Mouse (Mus musculus) ES-E14 (cell line): ENCODE measurements around the gene Lonrf2. TPM values are rescaled to one million over a fixed set of nuclear protein-coding genes. Genes with fewer than 3 reads are reported as not detected.
A peak's percentile ranks its signal among the peaks of the same experiment; 100 is the strongest.

Experiments used
- DNase-seq: peaks from one replicate; pipeline ENCODE4 v3.0.0-alpha.2; 2013; ENCODE audit warnings: low read depth, low spot score
- H3K27ac ChIP-seq: 2 replicates; pipeline ENCODE4 v1.5.1; 2012; ENCODE audit warnings: low read depth, mild to moderate bottlenecking, low read length, moderate library complexity, mixed read lengths; ENCODE audit not compliant: poor library complexity, insufficient read depth, severe bottlenecking
- H3K36me3 ChIP-seq: 2 replicates; pipeline ENCODE4 v1.6.1; 2012; ENCODE audit warnings: mild to moderate bottlenecking, low read length, moderate library complexity, mixed read lengths; ENCODE audit not compliant: control insufficient read depth, poor library complexity, insufficient read depth, severe bottlenecking
- H3K4me1 ChIP-seq, 2 experiments: fragments of 150-350 bp in 1 of 2; sonication (generic) in 1 of 2; 2 replicates each; pipeline ENCODE4 v1.6.1; 2012; ENCODE audit warnings: low read length in 2 of 2, mild to moderate bottlenecking in 1 of 2, mixed read lengths in 1 of 2; ENCODE audit not compliant: control insufficient read depth in 2 of 2, insufficient read depth in 2 of 2, poor library complexity in 1 of 2
- H3K4me3 ChIP-seq, 2 experiments: fragments of 150-350 bp in 1 of 2; sonication (generic) in 1 of 2; 2 replicates each; pipeline ENCODE4 v1.5.1; 2012; ENCODE audit warnings: low read length in 2 of 2, low read depth in 1 of 2, mild to moderate bottlenecking in 1 of 2, mixed read lengths in 1 of 2; ENCODE audit not compliant: insufficient read depth in 1 of 2, poor library complexity in 1 of 2, severe bottlenecking in 1 of 2
- H3K9ac ChIP-seq: 2 replicates; pipeline ENCODE4 v1.6.1; 2012; ENCODE audit warnings: low read depth, mild to moderate bottlenecking, low read length, mixed read lengths; ENCODE audit not compliant: poor library complexity, insufficient read depth, severe bottlenecking
- H3K9me3 ChIP-seq: fragments of 150-350 bp; sonication (generic); 2 replicates; pipeline ENCODE4 v1.6.1; 2012; ENCODE audit warnings: low read depth, mild to moderate bottlenecking, low read length; ENCODE audit not compliant: control insufficient read depth, insufficient read depth
- CHD2 ChIP-seq: IDR thresholded peaks from 2 replicates; pipeline ENCODE4 v1.6.1; 2014; ENCODE audit warnings: mild to moderate bottlenecking, low read depth, low read length, inconsistent platforms
- HCFC1 ChIP-seq: IDR thresholded peaks from 2 replicates; pipeline ENCODE4 v1.6.1; 2012; ENCODE audit warnings: low read length, inconsistent platforms, borderline replicate concordance; ENCODE audit not compliant: insufficient read depth
- MAFK ChIP-seq: IDR thresholded peaks from 2 replicates; pipeline ENCODE4 v1.6.1; 2014; ENCODE audit warnings: mild to moderate bottlenecking, low read depth, low read length, inconsistent platforms; ENCODE audit not compliant: insufficient read depth
- ZC3H11A ChIP-seq: IDR thresholded peaks from 2 replicates; pipeline ENCODE4 v1.6.1; 2012; ENCODE audit warnings: low read depth, mild to moderate bottlenecking, inconsistent platforms, low read length, borderline replicate concordance
- ZNF384 ChIP-seq: IDR thresholded peaks from 2 replicates; pipeline ENCODE4 v1.6.1; 2012; ENCODE audit warnings: low read depth, low read length, inconsistent platforms
- in situ Hi-C, 2 experiments: fragments of 600-800 bp; cut with MboI; formaldehyde crosslinking; loops; one replicate each; pipeline ENCODE4 v1.15.1; 2025; ENCODE audit warnings: low sequenced_read_pairs in 2 of 2, inconsistent platforms in 1 of 2; ENCODE audit not compliant: unreplicated experiment in 2 of 2
- total RNA-seq: library from RNA; depleted of rRNA; stranded (reverse); fragments of 300-350 nt; gene quantifications from 2 replicates; pipeline ENCODE4 v1.2.3, GENCODE M21; 2012

The Lonrf2 gene
- total RNA-seq, 1 experiment: 1.5 TPM

DNA sequence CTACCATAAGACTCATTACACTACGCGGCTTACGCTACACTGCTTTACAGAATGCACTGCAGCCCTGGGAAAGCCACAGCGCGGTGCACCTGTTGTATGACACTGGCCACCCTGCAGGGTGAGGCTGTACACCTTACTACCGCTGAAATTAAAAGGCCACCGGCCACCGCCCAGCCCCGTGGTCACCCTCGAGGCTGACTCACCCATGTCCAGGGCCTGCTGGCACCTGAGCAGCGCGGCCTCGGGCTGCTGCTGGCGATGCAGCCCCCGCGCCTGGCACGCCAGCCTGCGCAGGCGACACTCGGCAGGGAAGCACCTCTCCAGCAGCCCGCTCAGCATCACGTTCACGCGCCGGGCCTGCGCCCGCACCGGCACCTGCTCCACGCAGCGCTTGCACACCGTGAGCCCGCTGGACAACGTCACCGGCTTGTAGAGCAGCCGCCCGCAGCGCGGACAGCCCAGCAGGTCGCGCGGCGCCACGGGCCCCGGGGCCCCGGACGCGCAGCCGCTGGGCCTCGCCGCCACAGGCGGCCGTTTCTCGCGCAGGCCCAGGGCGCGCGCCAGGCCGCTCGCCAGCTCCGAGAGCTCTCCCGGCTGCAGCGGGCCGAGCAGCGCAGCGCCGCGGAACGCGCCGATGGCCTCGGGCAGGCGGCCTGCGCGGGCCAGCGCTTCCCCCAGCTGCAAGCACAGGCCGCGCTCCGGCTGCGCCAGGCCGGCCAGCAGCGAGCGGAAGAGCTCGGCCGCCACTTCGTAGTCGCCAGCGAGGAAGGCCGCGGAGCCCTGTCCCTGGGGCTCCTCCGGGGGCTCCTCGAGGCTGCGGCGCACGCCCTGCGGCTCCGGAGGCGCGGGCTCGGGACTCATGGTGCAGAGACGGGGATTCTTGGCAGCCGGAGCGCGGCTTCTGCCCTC is 689 bp downstream of the Lonrf2 start:
- Histone ChIP-seq H3K9me3 (no peaks in the 10 kb centered on the region), H3K27ac (no peak overlapping the region), H3K36me3 (no peaks in the 10 kb centered on the region), H3K9ac (peak overlapping the region; percentile 61), H3K4me1 (peaks cover 0 to 3% of the 10 kb centered on the region in 2 experiments; a peak in 2 of 4 replicates), H3K4me3 (peak overlapping the region; percentile 68 to 77)
- in situ Hi-C loops: no loop called here
- no peak for DNase-seq
- TF ChIP-seq MAFK: no peak
- no peak for TF ChIP-seq HCFC1

GRCm38 (mm10) chr1:38834899-38835298 is 1.6 kb downstream of the Lonrf2 start:
- H3K4me1 ChIP-seq: peaks cover 0 to 3% of the 10 kb centered on the region in 2 experiments; a peak in 2 of 4 replicates
- peak; percentile 35; the same call in 1 of the 2 replicates for TF ChIP-seq ZC3H11A
- TF ChIP-seq CHD2: no peak
- no peak overlapping the region for H3K9ac ChIP-seq
- H3K9me3 ChIP-seq: no peaks in the 10 kb centered on the region
- DNase-seq: peak; percentile 50
- H3K36me3 ChIP-seq: no peaks in the 10 kb centered on the region
- in situ Hi-C loops: no loop called here
- no peak overlapping the region for H3K27ac ChIP-seq
- no peak overlapping the region for H3K4me3 ChIP-seq

DNA sequence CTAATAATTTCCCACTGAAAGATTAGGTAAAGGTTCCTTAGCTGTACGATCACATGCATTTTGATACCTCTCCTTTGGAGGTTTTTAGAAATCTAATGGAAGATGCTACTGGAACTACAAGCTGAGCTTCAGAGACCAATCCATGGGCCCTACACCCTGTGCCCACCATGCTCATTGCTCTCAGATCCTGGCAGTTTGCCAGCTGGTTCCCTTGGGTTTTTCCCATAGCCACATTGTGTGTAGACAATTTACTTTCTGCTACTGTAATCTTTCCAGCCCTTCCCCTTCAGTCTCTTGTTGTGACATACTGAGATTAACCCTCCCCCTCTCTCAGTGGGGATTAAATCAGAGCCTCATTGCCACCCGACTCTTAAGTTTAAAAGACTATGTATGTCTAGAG is 11.6 kb downstream of the Lonrf2 start:
- no peak for DNase-seq
- no peaks in the 10 kb centered on the region for H3K9me3 ChIP-seq
- H3K9ac ChIP-seq: no peak overlapping the region
- in situ Hi-C loops: no loop called here
- no peaks in the 10 kb centered on the region for H3K36me3 ChIP-seq
- TF ChIP-seq ZC3H11A (no peak), ZNF384 (no peak), HCFC1 (no peak), CHD2 (no peak)
- no peak overlapping the region for H3K27ac ChIP-seq
- no peak overlapping the region for H3K4me3 ChIP-seq
- H3K4me1 ChIP-seq: peaks cover 0 to 10% of the 10 kb centered on the region in 2 experiments; a peak in 1 of 4 replicates

- DNase-seq: peak; percentile 83
- H3K9ac ChIP-seq: no peak overlapping the region
- in situ Hi-C loops: no loop called here
- no peak overlapping the region; the same call in 1 of the 2 replicates for H3K27ac ChIP-seq
- H3K4me1 ChIP-seq: peaks cover 0 to 10% of the 10 kb centered on the region in 2 experiments; a peak in 1 of 4 replicates
- H3K4me3 ChIP-seq: no peak overlapping the region
- TF ChIP-seq CHD2: no peak; the same call in 1 of the 2 replicates
- TF ChIP-seq ZC3H11A: no peak
- TF ChIP-seq MAFK: no peak
- no peaks in the 10 kb centered on the region for H3K36me3 ChIP-seq
- H3K9me3 ChIP-seq: no peaks in the 10 kb centered on the region
Observed at GRCm38 (mm10) chr1:38823851-38824250, 12.7 kb downstream of the Lonrf2 start.

- Histone ChIP-seq H3K9ac (no peak overlapping the region), H3K4me1 (peaks cover 0 to 8% of the 10 kb centered on the region in 2 experiments; a peak in 1 of 4 replicates), H3K4me3 (no peak overlapping the region), H3K36me3 (no peaks in the 10 kb centered on the region), H3K27ac (no peak overlapping the region), H3K9me3 (no peaks in the 10 kb centered on the region)
- in situ Hi-C loops: no loop called here
- TF ChIP-seq CHD2: no peak
- TF ChIP-seq MAFK: no peak
- TF ChIP-seq ZC3H11A: no peak
- no peak for TF ChIP-seq HCFC1
- TF ChIP-seq ZNF384: no peak
- no peak for DNase-seq
Observed at GRCm38 (mm10) chr1:38819691-38820090, 16.8 kb downstream of the Lonrf2 start.
